Mouse (Mus musculus) heart, adult 11 months (tissue): ENCODE data around the gene Vasn.

Experiments used
- DNase-seq: peaks from one replicate; pipeline ENCODE4 v3.0.0; 2022

Gene Vasn

DNA sequence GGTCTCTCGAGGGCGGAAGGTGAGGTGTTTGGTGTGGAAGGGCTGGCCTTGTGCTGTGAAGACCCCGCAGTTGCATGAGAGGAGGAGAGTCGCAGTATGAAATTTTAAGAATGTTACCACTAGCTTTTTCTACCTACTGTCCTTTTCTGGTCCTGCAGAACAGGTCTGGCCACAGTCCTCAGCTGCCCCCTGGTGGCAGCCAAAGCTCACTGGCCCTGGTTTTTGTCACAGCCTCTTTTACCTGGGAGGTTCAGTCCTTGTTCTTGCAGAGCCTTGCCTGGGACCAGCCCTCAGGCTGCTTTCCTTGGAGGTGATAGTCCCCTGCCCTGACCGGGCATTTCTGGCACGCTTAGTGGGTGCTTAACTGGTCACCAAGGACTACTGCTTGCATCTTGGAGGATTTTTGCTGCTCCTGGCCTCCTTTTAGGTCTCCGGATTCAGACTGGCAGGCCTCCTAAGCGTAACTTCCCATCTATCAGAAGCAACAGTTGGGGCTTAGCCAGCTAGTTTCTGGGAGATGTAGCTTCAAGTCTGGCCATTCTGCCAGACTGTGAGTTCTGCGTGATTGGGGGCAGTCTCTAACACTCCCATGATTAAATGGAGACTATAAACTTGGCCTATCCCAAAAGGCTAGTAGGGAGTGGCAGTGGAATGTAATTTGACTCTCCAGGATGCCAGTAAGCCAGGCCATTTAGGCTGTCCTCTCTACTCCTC, 31.8 kb upstream of the Vasn start:
- DNase-seq = peak; percentile 97

DNA sequence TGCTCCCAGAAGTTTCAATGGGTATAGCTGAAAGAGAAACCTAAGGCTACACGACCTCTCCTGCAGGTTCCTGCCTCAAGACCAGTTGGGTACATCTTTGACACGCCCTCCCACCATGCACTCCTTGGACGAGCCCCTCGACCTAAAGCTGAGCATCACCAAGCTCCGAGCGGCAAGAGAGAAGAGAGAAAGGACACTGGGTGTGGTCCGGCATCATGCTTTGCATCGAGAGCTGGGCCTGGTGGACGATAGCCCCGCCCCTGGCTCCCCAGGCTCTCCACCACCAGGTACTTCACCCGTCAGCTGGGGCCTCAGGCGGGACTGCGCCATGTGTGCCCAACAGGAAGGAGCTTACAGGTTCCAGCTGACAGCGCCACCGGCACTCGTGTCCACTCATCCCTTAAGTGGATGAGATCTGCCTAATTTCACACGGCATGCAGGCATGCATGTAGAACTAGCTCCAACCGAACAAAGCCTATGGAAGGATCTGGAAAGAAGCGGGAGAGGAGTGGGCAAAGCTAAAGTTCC, 31.1 kb upstream of the Vasn start:
- DNase-seq = peak; percentile 92

DNA sequence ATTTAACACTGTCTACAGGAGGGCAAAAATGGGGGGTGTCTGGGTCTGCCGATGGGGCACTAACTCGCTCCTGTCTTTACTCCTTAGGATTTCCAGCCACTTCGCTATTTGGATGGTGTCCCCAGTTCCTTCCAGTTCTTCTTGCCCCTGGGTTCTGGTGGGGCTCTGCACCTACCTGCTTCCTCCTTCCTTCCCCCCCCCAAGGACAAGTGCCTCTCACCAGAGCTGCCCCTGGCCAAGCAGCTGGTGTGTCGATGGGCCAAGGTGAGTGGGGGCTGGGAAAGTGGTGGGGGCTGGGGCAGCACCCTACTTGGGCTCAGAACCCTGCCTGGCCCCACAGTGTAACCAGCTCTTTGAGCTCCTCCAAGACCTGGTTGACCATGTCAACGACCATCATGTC, 28.5 kb upstream of the Vasn start:
- DNase-seq = peak; percentile 91

DNA sequence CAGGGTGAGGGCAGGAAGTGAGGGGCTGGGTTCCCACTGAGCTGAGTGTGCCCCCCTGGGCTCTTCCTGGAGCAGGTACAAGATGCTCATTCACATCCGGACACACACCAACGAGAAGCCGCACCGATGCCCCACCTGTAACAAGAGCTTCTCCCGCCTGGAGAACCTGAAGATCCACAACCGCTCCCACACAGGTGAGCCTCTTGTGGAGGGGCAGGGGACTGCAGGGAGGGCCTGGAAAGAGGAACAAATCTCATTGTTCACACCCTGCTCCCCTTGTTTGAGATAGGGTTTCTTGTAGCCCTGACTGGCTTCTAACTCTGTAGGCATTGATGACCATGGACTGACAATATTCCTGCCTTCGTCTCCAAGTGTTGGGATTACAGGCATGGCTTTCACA, 28.1 kb upstream of the Vasn start:
- DNase-seq = no peak

DNA sequence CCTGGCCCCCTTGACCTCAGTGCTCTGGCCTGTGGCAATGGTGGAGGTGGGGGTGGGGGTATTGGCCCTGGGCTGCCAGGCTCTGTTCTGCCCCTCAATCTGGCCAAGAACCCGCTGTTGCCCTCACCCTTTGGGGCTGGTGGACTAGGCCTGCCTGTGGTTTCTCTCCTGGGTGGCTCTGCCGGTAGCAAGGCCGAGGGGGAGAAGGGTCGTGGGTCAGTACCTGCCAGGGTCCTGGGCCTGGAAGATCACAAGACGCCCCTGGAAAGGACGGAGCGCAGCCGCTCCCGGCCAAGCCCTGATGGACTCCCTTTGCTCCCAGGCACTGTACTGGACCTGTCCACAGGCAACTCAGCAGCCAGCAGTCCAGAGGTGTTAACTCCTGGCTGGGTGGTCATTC, 26.0 kb upstream of the Vasn start:
- peak; percentile 89 for DNase-seq

DNA sequence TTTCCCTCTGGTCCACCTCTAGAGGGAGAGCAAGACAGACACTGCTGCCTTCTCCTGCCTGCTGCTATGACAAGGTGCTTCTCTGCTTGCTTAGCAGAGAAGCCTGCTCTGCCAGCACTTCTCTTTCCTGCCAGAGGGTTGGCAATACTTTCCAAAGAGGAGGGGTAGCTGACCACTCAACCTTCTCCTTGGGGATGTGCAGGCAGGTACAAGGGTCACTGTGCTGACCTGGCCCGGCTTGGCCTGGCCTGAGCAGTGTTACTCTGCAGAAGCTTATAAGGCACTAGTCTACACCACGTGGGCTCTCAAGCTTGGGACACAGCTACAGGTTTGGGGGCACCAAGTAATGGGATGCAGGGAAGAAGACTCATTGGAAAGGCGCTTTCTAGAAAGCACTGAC, 25.1 kb upstream of the Vasn start:
- DNase-seq = no peak

DNA sequence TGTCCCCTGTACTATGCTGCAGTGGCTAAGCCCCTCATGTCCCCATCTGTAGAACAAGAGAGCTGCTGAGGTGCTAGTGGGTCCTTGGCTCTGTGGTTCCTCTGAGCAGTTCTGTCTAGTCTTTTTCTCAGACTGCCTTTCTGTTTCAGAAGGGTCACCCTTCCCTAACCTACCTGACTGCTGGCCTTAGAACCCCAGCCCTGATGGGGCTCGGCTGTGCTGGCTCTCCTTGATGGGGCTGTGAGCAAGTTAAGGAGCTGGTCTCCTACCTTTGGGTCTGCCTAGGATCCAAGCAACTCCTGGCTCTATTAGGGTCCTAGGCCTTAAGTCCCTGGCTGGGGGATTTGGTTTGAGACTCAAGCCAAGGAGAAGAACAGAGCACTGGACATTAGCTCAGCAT, 24.4 kb upstream of the Vasn start:
- peak; percentile 91 for DNase-seq

DNA sequence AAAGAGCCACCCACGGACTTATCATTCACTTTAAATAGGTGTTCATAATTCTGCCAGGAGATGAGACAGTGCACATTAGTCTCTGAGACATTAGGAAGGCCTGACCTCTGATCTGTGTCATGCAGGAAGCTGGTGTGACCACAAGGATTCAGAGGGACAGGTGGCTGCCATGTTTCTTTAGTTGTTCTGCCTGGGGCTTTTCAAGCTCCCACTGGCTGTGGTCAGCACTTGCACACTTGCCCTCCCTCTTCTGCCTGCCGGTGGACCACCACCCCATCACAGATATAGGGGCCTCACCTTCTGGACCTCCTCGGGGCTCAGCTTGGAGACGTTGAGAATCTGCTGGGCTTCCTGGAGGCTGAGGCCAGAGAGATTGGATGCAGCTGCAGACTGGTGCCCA, 22.9 kb upstream of the Vasn start:
- DNase-seq = peak; percentile 87

DNA sequence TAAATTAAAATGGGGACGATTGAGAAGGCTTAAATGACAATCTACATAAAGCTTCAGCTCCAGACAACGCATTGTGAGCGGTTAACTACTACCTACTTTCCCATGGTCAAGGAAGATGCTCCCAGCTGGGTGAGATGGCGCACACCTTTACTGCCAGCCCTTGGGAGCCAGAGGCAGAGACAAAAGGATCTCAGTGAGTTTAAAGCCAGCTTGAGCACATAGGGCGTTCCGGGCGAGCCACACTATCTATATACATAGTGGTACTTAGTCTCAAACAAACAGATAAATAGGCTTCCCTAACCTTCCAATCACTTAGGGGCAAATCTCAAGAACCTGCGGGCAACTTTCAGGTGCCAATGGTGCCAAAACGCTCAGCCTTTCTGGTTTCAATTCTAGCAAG, 15.7 kb upstream of the Vasn start:
- DNase-seq = no peak

DNA sequence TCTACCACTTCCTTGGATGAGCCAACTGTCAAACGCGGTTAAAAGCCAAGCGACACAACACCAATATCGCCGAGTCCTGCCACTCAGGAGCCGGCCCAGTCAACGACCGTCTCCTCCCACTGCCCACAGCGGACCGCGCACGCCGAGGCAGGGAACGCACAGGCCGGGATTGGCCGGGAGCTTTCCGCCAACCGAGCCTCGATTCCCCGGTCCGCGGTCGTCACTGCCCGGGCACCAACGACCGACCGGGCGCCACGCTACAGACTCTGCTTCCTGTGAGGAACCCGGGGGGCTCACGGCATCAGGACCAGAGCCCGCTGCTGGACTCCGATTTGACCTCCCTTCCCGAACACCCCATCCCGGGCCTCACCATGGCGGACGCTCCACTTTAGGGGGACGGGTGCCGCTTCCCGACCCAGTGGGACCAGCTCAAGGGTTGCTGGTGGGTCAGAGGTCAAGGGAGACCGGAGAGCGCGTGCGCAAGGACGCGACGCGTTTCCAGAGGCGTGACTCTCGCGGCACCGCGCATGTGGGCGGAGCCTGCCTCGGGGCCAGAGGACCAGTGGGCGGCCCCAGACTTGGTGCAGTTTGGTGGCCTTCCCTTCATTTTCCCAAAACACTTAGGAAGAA, 15.1 kb upstream of the Vasn start, which contains the start of gene Pam16:
TSS of gene Pam16 (minus strand) at position 508 of the 630 bp plus-strand sequence.
- peak; percentile 99 for DNase-seq

DNA sequence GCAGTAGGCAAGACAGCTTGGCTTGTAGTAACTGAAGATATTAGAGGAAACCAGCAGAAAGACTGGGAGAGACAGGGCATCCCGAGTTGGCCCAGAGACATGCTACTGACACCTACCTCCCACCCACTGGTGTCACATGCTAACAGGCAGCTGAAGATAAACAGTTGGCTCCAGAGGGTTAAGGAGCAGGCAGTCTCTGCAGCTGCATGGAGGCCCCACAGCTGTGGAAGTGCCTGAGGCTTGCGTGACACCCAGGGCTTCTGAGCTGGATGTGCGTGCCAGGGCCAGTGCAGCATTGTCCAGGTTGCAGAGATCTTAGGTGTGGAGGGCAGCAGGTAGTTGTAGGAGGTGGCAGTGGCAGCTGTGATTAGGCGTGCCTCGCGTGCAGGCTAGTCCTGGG, 12.6 kb upstream of the Vasn start:
- DNase-seq = peak; percentile 89

DNA sequence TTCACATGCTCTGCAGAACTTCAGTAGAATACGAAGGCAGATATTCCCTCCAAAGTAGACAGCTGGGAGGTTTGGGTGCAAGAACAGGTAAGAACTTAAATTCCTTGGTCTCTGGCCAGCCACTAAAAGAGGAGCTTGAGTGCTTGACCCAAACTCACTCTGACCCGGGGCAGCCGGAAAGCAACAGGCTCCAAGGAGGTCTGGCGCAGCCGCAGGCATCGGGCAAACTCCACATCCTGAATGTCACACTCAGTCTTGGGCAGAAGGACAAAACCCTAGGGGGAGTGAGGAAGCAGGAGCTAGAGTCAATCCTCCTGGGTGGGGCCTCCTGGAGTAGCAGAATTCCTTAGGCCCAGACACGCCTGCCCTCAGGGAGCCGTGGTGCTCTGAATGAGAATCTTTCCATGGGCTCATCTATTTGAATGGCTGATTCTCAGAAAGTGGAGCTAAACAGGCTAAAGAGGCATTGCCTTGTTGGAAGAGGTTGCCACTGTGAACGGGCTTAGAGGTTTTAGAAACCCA, 10.8 kb upstream of the Vasn start:
- peak; percentile 90 for DNase-seq

DNA sequence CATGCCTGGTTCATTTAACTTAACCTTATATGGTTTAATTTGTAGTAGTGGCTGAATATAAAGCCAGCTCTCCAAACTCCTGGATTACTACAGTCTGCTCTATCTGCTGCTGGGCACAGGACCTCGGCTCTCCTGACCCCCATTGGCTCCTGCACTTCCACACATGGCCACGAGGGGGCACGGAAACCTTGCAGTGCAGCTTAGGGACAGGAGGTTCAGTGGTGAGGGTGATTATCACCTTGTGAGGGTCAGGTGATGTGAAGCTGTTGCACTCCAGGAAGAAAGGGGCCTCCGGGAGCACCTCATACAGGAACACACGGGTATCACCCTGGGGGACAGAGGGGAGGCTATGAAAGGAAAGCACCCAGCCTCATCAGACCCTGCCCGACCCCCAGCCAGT, 9.8 kb upstream of the Vasn start:
- DNase-seq = peak; percentile 97

DNA sequence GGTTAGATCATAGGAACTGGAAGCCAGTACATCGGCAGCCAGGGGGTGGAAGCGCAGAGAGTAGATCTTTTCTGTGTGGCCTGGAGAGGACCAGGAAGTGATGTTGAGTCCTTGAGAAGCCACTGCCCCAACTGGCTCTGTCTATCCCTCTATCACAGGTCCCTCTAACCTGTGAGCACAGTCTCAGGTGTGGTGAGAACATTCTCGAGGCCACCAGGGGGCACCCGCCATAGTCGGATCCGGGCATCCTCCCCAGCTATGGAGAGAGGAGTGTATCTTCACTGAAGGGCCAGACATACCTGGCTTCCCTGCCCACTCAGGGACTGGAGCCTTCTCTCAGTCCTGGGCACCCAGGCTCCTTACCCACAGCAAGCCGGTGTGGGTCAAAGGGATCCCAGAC, 7.7 kb upstream of the Vasn start:
- peak; percentile 89 for DNase-seq

DNA sequence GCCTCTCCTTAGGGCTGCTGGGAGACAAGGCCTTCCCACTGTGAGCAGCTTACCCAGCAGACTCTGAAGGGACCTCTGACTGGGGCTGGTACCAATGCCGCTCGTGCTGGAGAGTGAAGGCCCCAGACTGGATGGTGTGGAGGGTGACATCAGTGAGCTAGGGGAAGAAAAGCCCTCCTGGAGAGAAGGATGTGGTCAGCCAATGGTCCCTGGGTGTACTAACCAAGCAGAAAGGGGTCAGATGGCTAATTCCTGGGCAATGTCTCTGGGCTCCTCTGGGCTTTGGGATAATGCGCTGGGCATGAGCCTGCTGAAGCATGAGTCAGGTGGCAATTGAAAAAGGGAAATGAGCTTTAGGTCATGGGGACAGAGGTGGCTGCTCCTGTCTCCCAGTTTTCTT, 6.1 kb upstream of the Vasn start:
- DNase-seq = peak; percentile 87

DNA sequence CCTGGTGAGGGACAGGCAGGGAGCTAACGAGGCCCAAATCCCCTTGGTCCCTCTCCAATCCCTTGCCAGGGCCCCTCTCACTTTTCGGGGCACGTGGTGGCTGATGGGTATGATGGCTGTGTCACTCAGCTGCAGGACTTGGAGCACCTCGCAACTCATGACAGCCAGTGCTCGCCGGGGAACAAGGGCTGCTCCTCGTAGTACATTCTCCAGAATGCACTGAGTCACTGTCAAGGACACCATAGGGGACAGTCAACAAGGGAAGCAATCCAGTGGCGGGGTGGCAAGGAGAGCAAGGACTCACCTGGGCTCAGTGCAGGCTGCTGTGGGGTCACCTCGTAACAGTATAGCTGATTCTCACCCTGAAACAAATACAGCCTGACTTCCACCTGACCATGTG, 5.1 kb upstream of the Vasn start:
- no peak for DNase-seq

DNA sequence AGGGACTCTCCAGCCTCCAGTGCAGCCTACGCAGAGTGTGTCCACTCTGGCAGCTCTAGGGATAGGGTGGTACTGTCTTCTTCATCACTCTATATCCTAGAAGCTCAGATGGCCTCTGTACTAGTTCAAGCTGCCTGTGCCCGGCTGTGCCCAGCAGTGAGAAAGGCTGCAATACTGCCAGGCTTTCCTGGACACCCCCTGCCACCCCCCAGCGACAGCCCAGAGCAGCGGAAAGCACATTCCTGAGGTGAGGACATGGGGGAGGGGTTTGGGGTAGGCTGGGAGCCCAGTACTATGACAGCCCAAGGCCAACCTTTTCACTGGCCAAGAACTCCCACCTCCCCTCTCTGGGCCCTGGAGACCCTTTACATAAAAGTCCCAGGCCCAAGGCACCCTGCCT, 4.0 kb upstream of the Vasn start:
- no peak for DNase-seq

DNA sequence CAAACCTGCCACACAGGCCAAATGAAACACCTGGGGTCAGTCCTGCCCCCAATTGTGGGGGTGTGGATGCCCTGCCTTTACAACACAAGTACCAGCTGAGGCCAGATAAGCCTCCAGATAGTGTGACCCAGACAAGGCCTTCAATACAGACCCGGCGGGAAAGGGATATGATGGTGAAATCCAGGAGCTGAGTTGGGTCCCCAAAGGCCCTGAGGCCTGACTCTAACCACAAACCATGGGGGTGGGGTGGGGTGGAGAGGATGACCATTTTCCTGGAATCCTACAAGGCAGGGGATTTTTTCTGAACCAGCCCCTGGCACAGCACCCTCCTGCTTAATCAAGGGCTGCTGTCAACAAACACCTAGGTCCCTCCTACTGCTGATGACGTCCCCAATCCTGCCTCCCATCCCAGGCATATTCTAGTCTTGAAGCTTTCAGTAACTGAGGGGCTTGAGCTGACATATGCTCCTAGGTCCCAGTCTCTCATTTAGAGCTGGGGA, 800 bp upstream of the Vasn start:
- peak; percentile 92 for DNase-seq

DNA sequence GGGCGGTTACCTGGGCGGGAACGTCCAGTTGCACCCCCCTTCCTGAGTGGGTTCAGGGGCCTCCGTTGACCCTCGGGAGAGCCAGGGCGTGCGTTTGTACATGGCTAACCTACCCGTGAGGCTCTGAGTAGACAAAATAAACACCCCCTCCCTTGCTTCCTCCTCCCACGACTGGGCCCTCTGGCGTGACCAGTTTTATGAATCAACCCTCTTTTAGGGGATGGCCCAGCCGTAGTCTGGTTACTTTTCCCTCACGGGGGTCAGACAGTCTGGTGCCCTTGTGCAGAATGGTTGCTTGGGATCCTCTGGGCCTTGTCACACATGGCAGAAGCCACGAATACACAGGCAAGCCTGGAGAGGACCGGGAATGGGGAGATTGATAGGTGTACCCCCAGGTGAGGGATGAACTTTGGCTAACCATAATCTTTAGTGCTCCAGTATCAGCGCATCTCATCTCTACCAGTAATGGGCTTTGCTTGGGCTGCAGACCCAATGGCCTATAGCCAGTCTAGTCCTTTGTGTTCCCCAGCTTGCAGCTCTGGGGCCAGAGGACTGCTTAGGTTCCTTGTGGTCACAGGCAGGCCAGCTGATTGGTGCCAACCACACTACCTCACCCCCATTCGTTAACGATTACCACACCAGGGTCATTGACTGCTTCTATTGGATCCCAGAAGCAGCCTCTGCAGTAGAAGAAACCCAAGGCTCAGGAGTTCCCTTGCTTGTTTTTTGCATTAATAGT, 695 bp downstream of the Vasn start:
- DNase-seq = peak; percentile 98

DNA sequence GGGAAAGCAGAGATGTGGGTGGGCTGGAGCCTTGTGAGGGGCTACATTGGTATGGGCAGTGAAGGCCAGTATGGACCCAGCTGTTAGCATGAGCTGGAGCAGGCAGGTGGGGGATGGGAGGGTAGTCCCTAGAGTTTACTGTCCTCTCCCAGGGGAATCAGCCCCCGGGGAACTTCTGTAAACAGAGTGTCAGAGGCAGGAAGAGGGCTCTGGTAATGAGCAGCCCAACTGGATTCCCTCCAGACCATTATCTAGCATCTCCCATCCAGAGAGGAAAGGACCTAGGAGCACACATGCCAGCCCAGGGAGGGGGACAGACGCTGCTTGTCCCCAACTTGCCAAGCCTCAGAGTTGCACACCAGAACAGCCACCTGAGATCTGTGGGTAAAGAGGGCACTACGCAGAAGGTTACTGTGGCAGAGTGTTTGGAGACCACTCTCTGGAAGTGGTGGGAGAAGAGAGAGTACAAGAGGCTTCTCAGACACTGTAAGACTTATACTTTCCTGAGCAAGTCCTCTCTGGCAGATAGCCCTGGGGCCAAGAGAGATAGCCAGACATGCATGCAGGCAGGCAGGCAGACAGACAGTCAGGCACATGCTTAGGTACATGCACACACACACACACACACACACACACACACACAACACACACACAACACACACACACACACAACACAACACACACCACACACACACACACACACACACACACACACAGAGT, 1.5 kb downstream of the Vasn start:
- peak; percentile 97 for DNase-seq

DNA sequence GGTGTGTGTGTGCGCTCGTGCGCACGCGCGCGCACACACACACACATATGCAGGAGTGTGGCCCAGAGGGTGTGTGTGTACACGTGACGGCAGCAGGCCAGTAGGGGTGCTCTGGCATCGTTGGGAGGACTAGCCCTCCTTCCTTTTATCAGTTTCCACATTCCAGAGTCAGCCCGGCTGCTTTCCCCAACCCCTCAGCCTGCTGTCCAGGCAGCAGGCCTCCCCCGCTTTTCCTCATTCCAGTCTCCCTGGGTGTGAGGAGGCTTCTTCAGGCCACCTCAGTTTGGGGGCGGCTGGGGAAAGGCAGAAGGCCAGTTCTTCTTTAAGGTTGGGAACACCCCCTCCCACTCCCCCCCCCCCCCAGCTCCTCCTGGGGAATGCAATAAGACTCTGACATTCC, 2.4 kb downstream of the Vasn start:
- DNase-seq = peak; percentile 99

DNA sequence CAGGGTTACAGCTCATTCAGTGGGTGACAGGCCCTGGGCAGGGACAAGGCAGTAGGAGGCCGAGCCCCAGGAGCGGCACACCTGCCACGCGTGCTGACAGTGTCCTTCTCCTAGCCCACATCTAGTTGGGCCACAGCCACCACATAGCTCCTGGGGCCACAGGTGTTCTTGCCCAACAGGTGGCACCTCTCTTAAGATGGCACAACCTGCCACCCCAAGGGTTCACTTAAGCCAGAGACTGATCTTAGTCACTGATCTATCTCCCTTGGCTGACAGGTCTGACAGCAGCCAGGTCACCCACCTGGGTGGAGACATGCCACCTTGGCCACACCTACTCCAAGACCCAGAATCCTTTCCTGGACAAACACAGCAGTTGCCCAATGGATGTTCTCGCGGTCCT, 3.2 kb downstream of the Vasn start:
- DNase-seq = peak; percentile 95
